Mouse (Mus musculus) hindbrain, embryonic 14.5 days (tissue): ENCODE data around the gene Acot3. TPM values are rescaled to one million over a fixed set of nuclear protein-coding genes. Genes with fewer than 3 reads are reported as not detected.

ENCODE experiments used
- ATAC-seq: fragments of 200-750 bp; cut with Nextera tagmentation; 2 replicates; pipeline ENCODE4 v1.8.0; 2017; ENCODE audit warnings: moderate number of reproducible peaks, mild to moderate bottlenecking, moderate TSS enrichment, moderate library complexity; ENCODE audit not compliant: low FRiP score
- DNase-seq: peaks from one replicate; pipeline ENCODE4 v3.0.0-alpha.2; 2015; ENCODE audit warnings: low spot score
- H3K27ac ChIP-seq: fragments of 300-500 bp; sonication (generic); 2 replicates; pipeline ENCODE4 v1.5.1; 2014; ENCODE audit warnings: mild to moderate bottlenecking, moderate library complexity
- H3K27me3 ChIP-seq: fragments of 300-500 bp; sonication (generic); 2 replicates; pipeline ENCODE4 v1.6.1; 2014; ENCODE audit warnings: mild to moderate bottlenecking, low read length, mixed read lengths; ENCODE audit not compliant: control insufficient read depth, insufficient read depth
- H3K36me3 ChIP-seq: fragments of 300-500 bp; sonication (generic); replicated peaks from 2 replicates; pipeline ENCODE4 v1.6.1; 2014; ENCODE audit not compliant: control insufficient read depth, insufficient read depth
- H3K4me1 ChIP-seq: fragments of 300-500 bp; sonication (generic); replicated peaks from 2 replicates; pipeline ENCODE4 v1.6.1; 2014; ENCODE audit warnings: antibody characterized with exemption, low read length, mixed read lengths; ENCODE audit not compliant: control insufficient read depth, insufficient read depth
- H3K4me2 ChIP-seq: fragments of 300-500 bp; sonication (generic); replicated peaks from 2 replicates; pipeline ENCODE4 v1.6.1; 2014; ENCODE audit warnings: mild to moderate bottlenecking, moderate library complexity
- H3K4me3 ChIP-seq: fragments of 300-500 bp; sonication (generic); replicated peaks from 2 replicates; pipeline ENCODE4 v1.5.1; 2014; ENCODE audit warnings: mild to moderate bottlenecking, low read length
- H3K9ac ChIP-seq: fragments of 300-500 bp; sonication (generic); 2 replicates; pipeline ENCODE4 v1.6.1; 2014
- H3K9me3 ChIP-seq: fragments of 300-500 bp; sonication (generic); 2 replicates; pipeline ENCODE4 v1.6.1; 2016; ENCODE audit warnings: low read length; ENCODE audit not compliant: control insufficient read depth
- WGBS: fragments of 180-500 bp; shearing (Covaris S2); extraction: QIAGEN DNeasy Blood & Tissue Kit; methylation state at CpG from one replicate; pipeline ENCODE4 v1.1.7; 2014; 5-methylcytosine and 5-hydroxymethylcytosine counted together
- polyA plus RNA-seq: library from polyadenylated mRNA; unstranded; fragments of >200 nt; fragmentation: Nextera tagmentation; extraction: Ambion mirVana; gene quantifications from 2 replicates; pipeline ENCODE4 v1.2.1, GENCODE M21; 2014

Acot3 gene
- polyA plus RNA-seq, 1 experiment from 2014 or later = 1.9 TPM

DNA sequence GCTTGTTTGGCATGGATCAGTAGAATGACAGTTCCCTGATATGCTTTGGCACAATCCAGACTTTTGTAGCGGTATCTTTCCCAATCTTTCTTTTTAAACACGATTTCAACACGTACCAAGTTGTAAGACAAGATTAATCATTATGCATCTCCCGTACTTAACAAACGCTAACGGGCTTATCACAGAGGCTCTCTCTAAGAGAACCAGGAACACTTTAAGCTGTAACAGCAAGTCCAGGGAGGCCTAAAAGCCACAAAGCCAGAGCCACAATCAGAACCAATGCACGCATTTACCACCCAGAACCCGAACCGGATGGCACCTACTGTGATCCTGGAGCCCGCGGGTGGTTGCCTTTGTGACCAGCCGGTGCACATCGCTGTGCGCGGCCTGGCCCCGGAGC is 1.2 kb downstream of the Acot3 start:
- H3K9me3 ChIP-seq = peaks cover 7% of the 10 kb centered on the region; the same call in 1 of the 2 replicates
- no peaks in the 10 kb centered on the region; the same call in 1 of the 2 replicates for H3K4me1 ChIP-seq
- H3K27me3 ChIP-seq = peaks cover 13% of the 10 kb centered on the region; the same call in 1 of the 2 replicates
- 12% methylated on average over 16 of the region's 16 CpGs for WGBS
- H3K36me3 ChIP-seq = no peaks in the 10 kb centered on the region
- H3K27ac ChIP-seq = no peak overlapping the region
- peak overlapping the region; percentile 80 for H3K4me2 ChIP-seq
- peak; percentile 50 for DNase-seq
- peak overlapping the region; percentile 60 for H3K9ac ChIP-seq
- ATAC-seq = no peak
- H3K4me3 ChIP-seq = peak overlapping the region; percentile 42

DNA sequence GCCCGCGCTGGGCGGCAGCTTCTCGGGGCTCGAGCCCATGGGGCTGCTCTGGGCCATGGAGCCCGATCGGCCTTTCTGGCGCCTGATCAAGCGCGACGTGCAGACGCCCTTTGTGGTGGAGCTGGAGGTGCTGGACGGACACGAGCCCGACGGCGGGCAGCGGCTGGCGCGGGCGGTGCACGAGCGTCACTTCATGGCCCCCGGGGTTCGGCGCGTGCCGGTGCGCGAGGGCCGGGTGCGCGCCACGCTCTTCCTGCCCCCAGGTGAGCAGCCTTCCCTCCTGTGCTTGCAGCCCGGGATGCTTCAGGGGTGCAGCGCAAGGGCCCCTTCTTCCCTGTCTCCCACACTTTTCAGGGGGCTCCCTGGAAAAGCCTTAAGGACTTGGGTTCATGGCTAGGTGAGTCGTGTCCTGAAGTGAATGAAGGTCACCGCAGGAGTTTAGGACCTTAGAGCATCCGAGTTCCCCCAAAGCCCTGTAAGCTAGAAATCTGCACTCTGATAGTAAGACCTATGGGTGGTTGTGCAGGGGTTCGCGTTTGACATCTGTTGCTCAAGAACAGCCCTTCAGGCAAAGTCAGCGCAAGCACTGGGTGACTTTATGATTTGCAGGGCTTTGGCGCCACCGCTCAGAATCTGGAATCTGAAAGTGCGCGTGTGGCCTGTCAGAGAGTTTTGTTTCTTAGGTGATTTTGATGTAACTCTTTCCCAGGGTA is 1.9 kb downstream of the Acot3 start:
- no peak overlapping the region for H3K27ac ChIP-seq
- H3K9ac ChIP-seq = peak overlapping the region; percentile 60
- H3K9me3 ChIP-seq = peaks cover under 1% of the 10 kb centered on the region; the same call in 1 of the 2 replicates
- peak; percentile 48 for DNase-seq
- ATAC-seq = no peak
- H3K27me3 ChIP-seq = peaks cover 13% of the 10 kb centered on the region; the same call in 1 of the 2 replicates
- H3K4me1 ChIP-seq = no peaks in the 10 kb centered on the region; the same call in 1 of the 2 replicates
- no peaks in the 10 kb centered on the region for H3K36me3 ChIP-seq
- WGBS = 2% methylated on average over 34 of the region's 46 CpGs
- peak overlapping the region; percentile 42 for H3K4me3 ChIP-seq
- H3K4me2 ChIP-seq = peak overlapping the region; percentile 80

DNA sequence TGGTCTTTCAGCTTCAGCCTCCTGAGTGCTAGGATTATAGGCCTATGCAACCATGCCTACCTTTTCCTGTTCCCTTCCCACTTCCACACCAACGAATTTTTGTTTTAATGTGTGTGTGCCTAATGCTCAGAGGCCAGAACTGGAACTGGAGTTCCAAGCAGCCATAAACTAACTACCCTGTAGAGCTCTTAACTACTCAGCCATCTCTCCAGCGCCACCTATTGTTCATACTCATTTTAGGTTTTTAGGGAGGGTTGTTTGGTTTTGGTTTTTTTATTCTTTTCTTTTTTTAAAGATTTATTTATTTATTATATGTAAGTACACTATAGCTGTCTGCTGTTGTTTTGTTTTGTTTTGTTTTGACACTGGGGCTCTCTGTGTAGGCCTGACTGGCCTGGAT is 9.0 kb downstream of the Acot3 start:
- Histone ChIP-seq H3K27me3 (no peaks in the 10 kb centered on the region), H3K9me3 (no peaks in the 10 kb centered on the region), H3K9ac (no peak overlapping the region), H3K36me3 (no peaks in the 10 kb centered on the region), H3K4me3 (no peak overlapping the region), H3K4me1 (no peaks in the 10 kb centered on the region), H3K27ac (no peak overlapping the region), H3K4me2 (no peak overlapping the region)
- ATAC-seq = no peak
- no peak for DNase-seq
- WGBS = 30% methylated on average over 2 of the region's 2 CpGs

DNA sequence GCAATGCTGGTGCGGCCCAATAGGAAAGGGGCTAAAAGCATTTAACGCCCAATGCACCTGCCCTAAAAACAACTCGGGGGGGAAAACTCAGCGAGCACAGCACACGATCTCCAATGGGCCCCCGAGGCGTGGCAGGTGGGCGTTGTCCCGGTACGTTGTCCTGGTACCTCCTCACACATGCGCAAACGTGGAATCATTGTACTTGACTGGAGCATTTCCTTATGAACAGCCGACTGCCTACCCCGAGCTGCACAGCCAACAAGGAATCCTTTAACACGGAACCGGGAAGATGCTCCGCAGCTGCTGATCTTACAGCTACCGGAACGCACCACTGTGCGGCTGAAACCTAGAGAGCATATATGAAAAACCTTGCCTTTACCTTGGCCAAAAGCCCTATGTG is 10.4 kb downstream of the Acot3 start:
- Histone ChIP-seq H3K9me3 (no peaks in the 10 kb centered on the region), H3K36me3 (no peaks in the 10 kb centered on the region), H3K4me2 (no peak overlapping the region), H3K4me1 (no peaks in the 10 kb centered on the region), H3K4me3 (no peak overlapping the region), H3K9ac (no peak overlapping the region), H3K27me3 (peaks cover 3% of the 10 kb centered on the region; the same call in 1 of the 2 replicates), H3K27ac (no peak overlapping the region)
- 94% methylated on average over 20 of the region's 20 CpGs for WGBS
- no peak for ATAC-seq
- no peak for DNase-seq

DNA sequence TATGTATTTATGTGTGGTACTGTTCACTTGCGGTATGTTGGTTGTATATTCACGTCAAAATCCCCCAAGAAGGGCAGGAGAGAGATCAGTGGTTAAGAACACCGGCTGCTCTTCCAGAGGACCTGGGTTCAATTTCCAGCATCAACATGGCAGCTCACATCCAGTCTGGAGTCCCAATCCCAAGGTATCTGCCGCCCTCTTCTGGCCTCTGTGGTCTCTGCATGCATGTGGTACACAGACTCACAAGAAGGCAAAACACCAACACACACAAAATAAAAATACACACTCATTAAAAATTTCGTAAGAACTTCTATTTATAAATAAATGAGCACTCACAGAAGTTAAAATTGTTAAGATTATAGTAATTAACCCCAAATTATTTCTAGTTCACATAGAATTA is 11.3 kb downstream of the Acot3 start:
- 72% methylated on average over 5 of the region's 5 CpGs for WGBS
- Histone ChIP-seq H3K36me3 (no peaks in the 10 kb centered on the region), H3K9me3 (no peaks in the 10 kb centered on the region), H3K27me3 (peaks cover 8% of the 10 kb centered on the region), H3K9ac (no peak overlapping the region), H3K4me1 (no peaks in the 10 kb centered on the region), H3K4me2 (no peak overlapping the region), H3K27ac (no peak overlapping the region), H3K4me3 (no peak overlapping the region)
- ATAC-seq (no peak), DNase-seq (no peak)

DNA sequence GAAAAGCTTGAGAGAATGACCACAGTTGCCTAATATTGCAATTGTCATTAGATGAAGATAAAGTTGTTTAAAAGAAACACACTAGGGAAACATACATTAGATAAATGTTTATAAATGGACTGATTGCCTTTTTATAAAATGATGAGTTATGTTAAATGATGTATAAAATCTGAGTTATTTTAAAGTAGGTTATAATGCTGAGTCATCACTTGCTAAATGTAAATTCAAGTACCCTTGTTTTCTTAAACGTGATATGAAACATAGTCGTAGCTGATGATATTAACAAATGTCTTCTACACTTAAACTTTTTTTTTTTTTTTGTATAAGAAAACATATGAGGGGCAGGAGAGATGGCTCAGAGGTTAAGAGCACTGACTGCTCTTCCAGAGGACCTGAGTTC is 11.9 kb downstream of the Acot3 start:
- DNase-seq (no peak), ATAC-seq (no peak)
- Histone ChIP-seq H3K9ac (no peak overlapping the region), H3K9me3 (no peaks in the 10 kb centered on the region), H3K27me3 (peaks cover 14% of the 10 kb centered on the region), H3K36me3 (no peaks in the 10 kb centered on the region), H3K27ac (no peak overlapping the region), H3K4me2 (no peak overlapping the region), H3K4me1 (no peaks in the 10 kb centered on the region), H3K4me3 (no peak overlapping the region)
- WGBS = 92% methylated on average over 2 of the region's 2 CpGs

DNA sequence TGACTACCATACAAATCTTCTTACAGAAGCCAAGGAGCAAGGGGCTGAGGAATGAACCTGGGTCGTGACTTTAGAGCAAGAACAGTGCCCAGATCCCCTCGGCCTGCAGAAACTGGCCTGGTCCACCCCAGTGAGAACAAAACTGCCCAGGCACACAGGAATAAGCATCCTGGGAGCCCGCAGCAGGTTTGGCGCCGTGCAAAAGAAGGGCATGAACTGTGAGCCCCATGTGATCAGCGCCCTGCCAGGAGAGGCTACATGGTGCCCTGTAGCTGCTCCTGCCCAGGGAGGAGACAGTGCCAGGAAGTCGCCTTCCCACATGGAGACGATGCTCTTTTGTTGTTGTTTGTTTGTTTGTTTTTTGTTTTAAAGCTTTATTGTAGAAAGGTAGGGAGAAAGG is 12.7 kb downstream of the Acot3 start:
- ATAC-seq = no peak

DNA sequence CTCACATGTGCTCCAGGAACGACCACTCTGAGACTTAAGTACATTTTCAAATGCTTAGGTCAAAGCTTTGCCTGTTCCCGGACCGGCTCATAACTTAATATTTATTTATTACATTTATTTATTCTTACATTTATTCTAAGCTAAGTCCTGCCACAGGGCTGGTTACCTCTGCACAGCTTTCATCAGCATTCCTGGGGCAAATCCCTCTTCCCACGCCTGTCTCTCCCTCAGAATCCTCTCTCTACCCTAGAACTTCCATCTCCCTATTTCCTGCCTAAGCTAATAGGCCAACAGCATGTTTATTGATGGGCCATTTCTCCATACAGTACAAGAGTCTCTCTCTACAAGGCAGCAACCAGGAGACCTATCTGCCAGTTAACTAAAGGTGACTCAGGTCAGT is 15.8 kb downstream of the Acot3 start:
- ATAC-seq (no peak), DNase-seq (no peak)
- Histone ChIP-seq H3K9me3 (no peaks in the 10 kb centered on the region), H3K9ac (no peak overlapping the region), H3K36me3 (no peaks in the 10 kb centered on the region), H3K4me1 (no peaks in the 10 kb centered on the region), H3K4me2 (no peak overlapping the region), H3K27me3 (peaks cover 33% of the 10 kb centered on the region), H3K27ac (no peak overlapping the region), H3K4me3 (no peak overlapping the region)
- WGBS = 86% methylated on average over 4 of the region's 4 CpGs

More for the DNA sequence above, 12.7 kb downstream of the Acot3 start:
- Histone ChIP-seq H3K9ac (no peak overlapping the region), H3K4me1 (no peaks in the 10 kb centered on the region), H3K27ac (no peak overlapping the region), H3K4me2 (no peak overlapping the region), H3K4me3 (no peak overlapping the region), H3K36me3 (no peaks in the 10 kb centered on the region), H3K9me3 (no peaks in the 10 kb centered on the region), H3K27me3 (peaks cover 21% of the 10 kb centered on the region)
- DNase-seq = no peak
- WGBS = 70% methylated on average over 8 of the region's 8 CpGs

DNA sequence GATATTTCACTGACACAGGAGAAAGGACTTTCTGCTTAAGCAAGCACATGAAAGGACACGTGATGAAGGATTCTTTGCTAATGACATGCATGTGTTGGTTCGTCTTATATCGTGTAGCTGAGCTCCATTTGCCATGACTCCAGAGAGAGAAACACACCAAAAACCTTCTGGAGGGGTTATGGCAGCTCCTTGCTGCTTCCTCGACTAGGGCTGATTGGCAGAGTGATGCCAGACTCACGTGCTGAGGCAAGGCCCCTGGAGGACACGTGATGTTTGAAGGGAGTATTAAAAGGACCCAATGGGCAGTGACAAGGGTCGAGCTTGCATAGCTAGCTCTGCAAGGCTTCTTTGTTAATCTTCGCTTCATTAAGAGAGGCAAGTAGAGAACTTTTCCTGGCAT is 16.4 kb downstream of the Acot3 start:
- H3K9me3 ChIP-seq = no peaks in the 10 kb centered on the region
- H3K9ac ChIP-seq = no peak overlapping the region
- no peak overlapping the region for H3K27ac ChIP-seq
- ATAC-seq (no peak), DNase-seq (no peak)
- no peaks in the 10 kb centered on the region for H3K36me3 ChIP-seq
- 50% methylated on average over 8 of the region's 8 CpGs for WGBS
- peaks cover 33% of the 10 kb centered on the region for H3K27me3 ChIP-seq
- no peaks in the 10 kb centered on the region for H3K4me1 ChIP-seq
- H3K4me3 ChIP-seq = no peak overlapping the region
- H3K4me2 ChIP-seq = no peak overlapping the region
